Mouse (Mus musculus) C2C12 (cell line): ENCODE data around the gene Qser1. TPM values are rescaled to one million over a fixed set of nuclear protein-coding genes. Genes with fewer than 3 reads are reported as not detected.

Experiments
- H3K27me3 ChIP-seq: one replicate; pipeline ENCODE4 v1.6.1; 2011; ENCODE audit not compliant: control insufficient read depth, insufficient read depth, insufficient read length
- H3K36me3 ChIP-seq: one replicate; pipeline ENCODE4 v1.6.1; 2011; ENCODE audit not compliant: control insufficient read depth, insufficient read depth
- H3K4me3 ChIP-seq: one replicate; pipeline ENCODE4 v1.5.1; 2011; ENCODE audit warnings: mild to moderate bottlenecking, control low read depth; ENCODE audit not compliant: poor library complexity, insufficient read depth, severe bottlenecking
- H3K79me2 ChIP-seq: one replicate; pipeline ENCODE4 v1.6.1; 2011; ENCODE audit not compliant: control insufficient read depth, insufficient read depth
- H3K79me3 ChIP-seq: one replicate; pipeline ENCODE4 v1.6.1; 2011; ENCODE audit warnings: low read depth, control low read depth
- H3ac ChIP-seq: one replicate; pipeline ENCODE3; 2011; ENCODE audit warnings: low read depth; ENCODE audit not compliant: control insufficient read depth, insufficient read length
- CEBPB ChIP-seq: IDR thresholded peaks from one replicate; pipeline ENCODE4 v1.6.1; 2011; ENCODE audit warnings: low read depth, mild to moderate bottlenecking, control low read depth, moderate library complexity
- CTCF ChIP-seq: IDR thresholded peaks from one replicate; pipeline ENCODE4 v1.5.1; 2011; ENCODE audit not compliant: control insufficient read depth, insufficient read depth, insufficient read length
- FOSL1 ChIP-seq: IDR thresholded peaks from one replicate; pipeline ENCODE4 v1.8.0; 2011; ENCODE audit warnings: mild to moderate bottlenecking, low read length; ENCODE audit not compliant: poor library complexity, insufficient read depth, severe bottlenecking
- MAX ChIP-seq: IDR thresholded peaks from one replicate; pipeline ENCODE4 v1.6.1; 2011; ENCODE audit warnings: mild to moderate bottlenecking, control low read depth
- MYOD1 ChIP-seq: IDR thresholded peaks from one replicate; pipeline ENCODE4 v1.6.1; 2011; ENCODE audit warnings: low read depth; ENCODE audit not compliant: control insufficient read depth, insufficient read length
- MYOG ChIP-seq: IDR thresholded peaks from one replicate; pipeline ENCODE4 v1.6.1; 2011; ENCODE audit not compliant: control insufficient read depth, insufficient read length; ENCODE audit errors: extremely low read depth
- USF1 ChIP-seq: IDR thresholded peaks from one replicate; pipeline ENCODE4 v1.6.1; 2011; ENCODE audit warnings: low read depth, mild to moderate bottlenecking, control low read depth, moderate library complexity
- polyA plus RNA-seq: library from polyadenylated mRNA; unstranded; fragments of >200 nt; fragmentation: generic; extraction: Trizol; gene quantifications from one replicate; pipeline ENCODE4 v1.2.1, GENCODE M21; 2012; ENCODE audit warnings: missing spikeins

Qser1 gene
- polyA plus RNA-seq, 1 experiment = 5.3 TPM

DNA sequence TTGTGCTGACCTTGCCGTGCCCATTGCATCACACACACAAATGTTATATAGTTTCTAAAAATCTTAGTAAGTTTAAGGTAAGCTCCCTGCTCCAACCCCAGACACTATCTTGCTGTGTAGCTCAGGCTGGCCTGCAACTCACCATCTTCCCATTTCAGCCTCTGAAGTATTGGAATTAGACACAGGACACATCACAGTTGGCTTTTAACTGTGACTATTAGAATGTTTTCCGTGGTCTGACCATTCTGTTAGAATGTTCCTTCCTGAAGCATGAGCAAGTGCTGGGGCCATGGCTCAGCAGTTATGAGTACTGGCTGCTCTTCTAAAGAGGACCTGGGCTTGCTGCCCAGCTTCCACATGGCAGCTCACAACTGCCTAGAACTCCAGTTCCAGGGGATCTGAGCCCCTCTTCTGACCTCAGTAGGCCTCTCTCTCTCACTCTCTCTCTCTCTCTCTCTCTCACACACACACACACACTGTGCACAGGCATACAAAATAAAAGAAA lies 99.3 kb downstream of the Qser1 start:
- no peaks in the 10 kb centered on the region for H3K79me3 ChIP-seq
- H3ac ChIP-seq = no peak overlapping the region
- no peaks in the 10 kb centered on the region for H3K36me3 ChIP-seq
- no peaks in the 10 kb centered on the region for H3K79me2 ChIP-seq
- no peak overlapping the region for H3K4me3 ChIP-seq
- no peaks in the 10 kb centered on the region for H3K27me3 ChIP-seq
- no peak for TF ChIP-seq FOSL1
- TF ChIP-seq MYOG = no peak
- TF ChIP-seq MAX = no peak
- no peak for TF ChIP-seq CTCF
- TF ChIP-seq CEBPB = no peak
- TF ChIP-seq USF1 = no peak
- no peak for TF ChIP-seq MYOD1

DNA sequence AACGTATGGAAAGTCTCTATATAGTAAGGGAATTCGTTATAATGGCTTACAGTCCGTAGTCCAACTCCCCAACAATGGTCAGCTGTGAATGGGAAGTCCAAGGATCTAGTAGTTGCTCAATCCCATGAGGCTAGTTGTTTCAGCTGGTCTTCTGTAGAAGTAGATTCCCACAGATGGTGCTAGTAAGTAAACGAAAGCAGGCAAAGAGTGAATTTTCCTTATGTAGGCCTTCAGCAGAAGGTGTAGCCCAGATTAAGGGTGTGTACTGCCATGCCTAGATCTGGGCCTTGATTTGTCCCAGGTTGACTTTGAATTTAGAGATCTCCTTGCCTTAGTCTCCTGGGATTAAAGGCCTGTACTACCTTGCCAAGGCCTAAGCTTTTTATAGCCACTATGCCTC lies 100.3 kb downstream of the Qser1 start, which contains the start of gene Pin1rt1:
Gene Pin1rt1, minus strand, starts transcription at position 101 of the 400 bp plus-strand sequence.
- Histone ChIP-seq H3K79me3 (no peaks in the 10 kb centered on the region), H3K27me3 (no peaks in the 10 kb centered on the region), H3K36me3 (no peaks in the 10 kb centered on the region), H3K4me3 (no peak within 1 kb of the TSS), H3ac (no peak within 1 kb of the TSS), H3K79me2 (no peaks in the 10 kb centered on the region)
- TF ChIP-seq MYOD1 (no peak), MYOG (no peak), FOSL1 (no peak), CTCF (no peak), USF1 (no peak), CEBPB (no peak), MAX (no peak)

DNA sequence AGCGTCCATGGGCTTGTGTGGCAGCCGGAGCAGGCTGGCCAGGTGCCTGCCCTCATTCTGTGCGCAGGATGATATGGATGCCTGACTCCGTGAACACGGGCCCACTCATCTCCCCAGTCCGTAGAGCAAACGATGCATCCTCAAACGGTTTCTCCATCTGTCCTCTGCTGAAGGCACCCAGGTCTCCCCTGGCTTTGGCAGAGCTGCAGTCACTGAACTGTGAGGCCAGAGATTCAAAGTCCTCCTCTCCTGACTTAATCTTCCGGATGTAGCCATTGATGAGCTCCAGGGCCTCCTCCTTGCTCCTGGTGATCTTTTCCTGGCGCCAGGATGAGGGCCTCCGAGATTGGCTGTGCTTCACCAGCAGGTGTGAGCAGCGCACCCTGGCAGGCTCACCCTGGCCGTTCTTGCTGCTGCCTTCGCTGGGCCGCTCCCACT lies 102.3 kb downstream of the Qser1 start:
- TF ChIP-seq MAX (no peak), MYOD1 (no peak), CTCF (no peak)
- no peak overlapping the region for H3K4me3 ChIP-seq
- H3K27me3 ChIP-seq = no peaks in the 10 kb centered on the region
- H3K36me3 ChIP-seq = no peaks in the 10 kb centered on the region
- H3ac ChIP-seq = no peak overlapping the region
- H3K79me2 ChIP-seq = no peaks in the 10 kb centered on the region
- no peaks in the 10 kb centered on the region for H3K79me3 ChIP-seq

DNA sequence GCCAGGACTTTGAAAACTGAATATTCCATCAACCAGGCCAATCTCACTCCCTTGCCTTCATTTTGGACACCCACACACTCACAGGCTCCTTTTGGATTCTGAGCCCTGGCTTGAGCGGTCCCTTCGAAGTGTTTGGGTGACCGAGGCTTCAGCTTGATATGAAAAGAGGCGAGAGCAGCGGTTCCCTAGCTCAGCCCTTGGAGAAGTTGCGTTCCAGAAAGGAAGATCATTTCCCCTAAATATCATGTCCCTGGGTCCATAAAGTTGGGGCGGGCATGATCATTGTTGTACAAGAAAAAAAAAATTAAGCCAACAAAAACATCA lies 104.1 kb downstream of the Qser1 start:
- no peaks in the 10 kb centered on the region for H3K27me3 ChIP-seq
- peak overlapping the region; percentile 66 for H3ac ChIP-seq
- H3K4me3 ChIP-seq = peak overlapping the region; percentile 64
- no peak for TF ChIP-seq MYOG
- TF ChIP-seq MAX = no peak
- TF ChIP-seq CEBPB = no peak
- TF ChIP-seq MYOD1 = no peak
- TF ChIP-seq USF1 = no peak
- TF ChIP-seq CTCF = no peak
- TF ChIP-seq FOSL1 = no peak
- no peaks in the 10 kb centered on the region for H3K79me3 ChIP-seq
- no peaks in the 10 kb centered on the region for H3K36me3 ChIP-seq
- no peaks in the 10 kb centered on the region for H3K79me2 ChIP-seq

DNA sequence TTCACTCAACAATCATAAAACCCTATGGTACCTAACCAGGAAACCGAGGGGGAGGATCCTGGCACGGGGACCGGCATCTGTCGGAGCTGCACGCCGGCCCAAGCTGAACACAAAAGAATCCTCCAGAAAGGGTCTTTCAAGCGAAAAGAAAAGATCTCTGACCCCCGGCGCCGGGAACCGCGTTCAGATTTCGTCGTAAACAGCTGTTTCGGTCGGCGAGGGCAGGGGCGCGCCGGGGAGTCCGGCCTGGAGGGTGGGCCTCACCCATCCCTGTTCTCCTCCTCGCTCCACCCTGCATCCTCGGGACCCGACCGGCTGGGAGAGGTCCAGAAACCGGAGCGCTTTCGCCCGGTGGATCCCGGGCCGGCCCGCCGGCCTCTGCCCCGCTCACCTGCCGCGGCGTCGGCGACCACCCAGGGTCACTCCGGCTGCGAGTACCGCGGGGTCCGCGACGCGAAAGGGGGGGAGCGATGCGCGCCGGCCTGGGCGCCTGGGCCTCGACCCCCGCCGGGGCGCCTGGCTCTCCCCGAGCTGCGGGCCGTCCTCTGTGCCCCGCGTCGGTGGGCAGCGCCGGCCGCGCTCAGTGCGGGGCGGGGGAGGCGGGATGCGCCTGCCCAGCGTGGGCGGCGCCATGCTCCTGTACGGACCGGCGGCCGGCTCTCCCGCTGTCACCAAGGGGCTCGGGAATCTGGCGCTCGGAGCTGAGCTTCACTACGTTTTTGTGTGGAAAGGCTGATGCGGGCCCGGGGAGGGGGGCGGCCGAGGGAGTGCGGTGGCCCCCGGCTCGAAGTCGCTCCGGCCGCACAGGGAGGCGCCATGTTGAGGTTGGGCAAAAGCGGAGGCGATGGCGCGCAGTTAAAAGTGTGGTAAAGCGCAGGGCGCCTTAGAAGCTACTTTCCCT lies 104.7 kb downstream of the Qser1 start, which contains the start of gene Tcp11l1:
Gene Tcp11l1, minus strand, starts transcription at position 585 of the 901 bp plus-strand sequence.
- Histone ChIP-seq H3K79me2 (no peaks in the 10 kb centered on the region), H3K4me3 (peak within 1 kb of the TSS; percentile 64), H3K36me3 (no peaks in the 10 kb centered on the region), H3ac (peak within 1 kb of the TSS; percentile 66), H3K79me3 (no peaks in the 10 kb centered on the region), H3K27me3 (no peaks in the 10 kb centered on the region)
- TF ChIP-seq FOSL1 (no peak), CTCF (no peak)
